Mouse (Mus musculus): ENCODE results near the gene Snx12.
A peak's percentile ranks its signal among the peaks of the same experiment; 100 is the strongest.

Snx12 gene

DNA sequence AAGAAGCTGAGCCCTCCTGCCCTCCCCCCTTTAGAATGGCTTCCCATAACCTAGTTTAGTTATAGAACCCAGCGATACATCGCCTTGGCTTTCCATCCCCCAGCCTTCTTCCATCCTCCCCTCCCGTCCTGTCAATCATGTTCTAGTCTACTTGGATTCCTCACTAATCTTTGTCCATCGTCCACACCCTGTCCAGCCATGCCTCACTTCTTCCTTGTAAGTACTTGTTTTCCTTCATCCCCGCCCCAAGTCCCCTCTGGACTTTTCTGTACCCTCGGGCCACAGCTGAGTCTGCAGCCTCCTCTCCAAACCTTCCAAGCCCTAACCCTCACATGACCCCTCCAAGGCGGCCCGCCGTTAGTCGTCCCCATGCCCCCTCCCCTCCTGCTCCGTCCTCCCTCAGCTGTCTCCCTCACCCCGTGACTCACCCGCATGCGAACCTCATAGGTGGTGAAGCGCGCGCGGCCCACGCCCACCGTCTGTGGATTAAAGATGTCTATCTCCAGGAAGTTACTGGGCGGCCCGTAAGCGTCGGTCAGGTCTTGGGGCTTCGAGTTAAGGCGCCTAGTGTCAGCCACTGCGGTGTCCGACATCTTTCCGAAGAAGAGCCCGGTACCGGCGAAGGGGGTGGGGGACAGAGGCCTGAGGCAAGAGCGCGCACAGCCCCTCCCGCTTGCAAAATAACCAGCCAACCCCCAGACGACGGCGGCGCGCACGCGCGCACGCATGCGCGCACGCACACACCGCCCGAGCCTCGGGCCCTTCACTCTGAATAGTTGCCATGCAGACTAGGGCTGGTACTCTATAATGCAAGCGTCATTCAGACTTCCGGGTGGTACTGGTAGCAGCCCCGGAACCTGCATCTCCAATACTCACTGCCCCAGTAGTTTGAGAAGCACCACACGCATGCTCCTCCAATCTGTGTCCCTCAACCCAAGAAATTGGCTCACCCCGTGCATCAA lies at the start of gene Snx12:
Gene Snx12 (minus strand): TSS at position 730 of the 962 bp plus-strand sequence.
- DNase-seq (ENCODE audit: low spot score in 2 of 2): peak; percentile 65 to 78

DNA sequence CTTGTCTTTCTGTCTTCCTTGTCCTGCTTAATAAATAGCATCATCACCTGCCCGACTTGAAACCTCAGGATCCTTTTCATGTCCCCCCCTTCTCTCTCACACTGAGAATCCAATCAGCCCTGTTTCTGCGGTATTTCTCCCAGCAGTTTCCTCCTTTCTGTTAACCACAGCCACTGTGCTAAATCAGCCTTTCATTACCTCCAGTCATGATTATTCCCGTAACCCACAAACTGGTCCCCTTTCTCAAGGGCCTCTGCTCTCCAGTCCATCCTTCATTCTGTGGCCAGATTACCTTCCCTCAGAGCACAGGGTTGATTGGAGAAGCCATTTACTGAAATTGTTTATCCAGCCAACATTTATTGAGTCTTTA lies 46.4 kb upstream of the Snx12 start, which contains the start of gene Gm20489:
Gene Gm20489 (minus strand): TSS at position 269 of the 370 bp plus-strand sequence.
- DNase-seq (ENCODE audit: low spot score in 2 of 2): no peak

DNA sequence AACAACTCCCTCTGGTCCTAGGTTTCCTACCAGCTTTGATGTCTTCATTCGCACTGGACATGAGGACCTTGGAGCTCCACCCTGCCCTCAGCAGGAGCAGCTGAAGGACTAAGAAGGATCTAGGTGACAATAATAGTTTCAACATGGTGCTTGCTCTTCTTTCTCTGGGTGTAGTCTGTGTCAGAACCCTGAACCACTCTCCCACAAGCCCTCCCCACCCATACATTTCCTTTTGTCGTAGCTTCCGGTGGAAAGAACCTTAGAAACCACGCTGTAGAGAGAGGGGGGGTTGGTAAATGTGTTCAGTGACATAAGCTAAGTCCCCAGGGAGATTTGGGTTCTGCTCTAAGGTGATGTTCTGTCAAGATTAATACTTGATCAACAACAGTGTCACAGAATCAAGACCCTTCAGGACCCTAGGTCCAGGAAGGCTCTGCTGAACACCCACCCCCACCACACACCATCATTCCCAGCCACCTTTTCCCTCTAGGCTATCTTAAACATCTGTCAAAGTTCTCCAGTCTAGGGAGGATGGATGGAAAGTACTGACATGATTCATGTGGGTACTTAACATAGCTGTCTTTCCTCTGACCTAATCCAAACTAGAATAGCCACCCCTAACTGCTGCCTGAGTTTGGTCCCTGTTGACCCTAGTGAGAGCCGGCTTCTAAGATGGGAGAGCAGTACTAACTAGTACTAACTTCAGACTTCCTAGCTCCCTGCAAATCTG lies 45.8 kb upstream of the Snx12 start, which contains the start of gene Il2rg:
Gene Il2rg (minus strand): TSS at position 231 of the 730 bp plus-strand sequence.
- DNase-seq (ENCODE audit: low spot score in 2 of 2): no peak

DNA sequence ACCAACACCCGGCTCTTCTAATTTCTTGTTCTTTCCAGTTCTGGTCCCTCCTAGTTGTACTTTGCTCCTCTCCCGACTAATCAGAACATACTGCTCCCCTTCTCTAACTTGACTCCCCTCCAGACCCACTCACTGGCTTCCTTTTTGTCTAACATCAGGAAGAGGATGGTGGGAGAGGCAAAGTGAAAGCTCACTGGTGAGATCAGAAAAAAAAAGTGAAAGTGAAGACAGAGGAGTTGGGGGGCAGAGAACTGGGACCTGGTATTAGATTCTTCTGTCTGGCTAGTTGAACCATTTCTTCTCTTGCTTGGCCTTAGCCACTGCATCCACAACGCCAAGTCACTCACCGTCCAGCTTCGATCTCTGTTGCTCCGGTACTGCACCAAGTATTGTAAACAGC lies 44.3 kb upstream of the Snx12 start:
- no peak for DNase-seq (ENCODE audit: low spot score in 2 of 2)

DNA sequence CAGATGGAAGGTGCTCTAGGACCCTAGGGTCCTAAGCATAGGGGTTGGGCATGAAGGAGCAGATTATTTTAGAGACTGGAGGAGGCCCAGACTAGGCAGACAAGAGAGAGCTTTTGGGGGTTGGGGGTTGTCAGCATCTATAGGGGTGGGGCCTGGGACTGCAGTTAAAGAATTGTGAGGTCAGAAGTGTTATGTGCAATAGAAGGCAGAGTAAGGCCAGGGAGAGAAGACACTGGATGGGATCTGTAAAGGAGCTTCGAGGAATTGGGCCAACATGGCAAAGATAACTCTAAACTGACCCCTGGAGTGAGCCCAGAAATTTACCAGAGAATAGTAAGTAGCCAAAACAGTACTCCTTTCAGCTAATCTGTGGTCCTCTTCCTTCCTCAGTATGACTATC lies 41.5 kb upstream of the Snx12 start, which contains the start of gene Gm614:
Gene Gm614 (minus strand): TSS at position 101 of the 400 bp plus-strand sequence.
- no peak for DNase-seq (ENCODE audit: low spot score in 2 of 2)

DNA sequence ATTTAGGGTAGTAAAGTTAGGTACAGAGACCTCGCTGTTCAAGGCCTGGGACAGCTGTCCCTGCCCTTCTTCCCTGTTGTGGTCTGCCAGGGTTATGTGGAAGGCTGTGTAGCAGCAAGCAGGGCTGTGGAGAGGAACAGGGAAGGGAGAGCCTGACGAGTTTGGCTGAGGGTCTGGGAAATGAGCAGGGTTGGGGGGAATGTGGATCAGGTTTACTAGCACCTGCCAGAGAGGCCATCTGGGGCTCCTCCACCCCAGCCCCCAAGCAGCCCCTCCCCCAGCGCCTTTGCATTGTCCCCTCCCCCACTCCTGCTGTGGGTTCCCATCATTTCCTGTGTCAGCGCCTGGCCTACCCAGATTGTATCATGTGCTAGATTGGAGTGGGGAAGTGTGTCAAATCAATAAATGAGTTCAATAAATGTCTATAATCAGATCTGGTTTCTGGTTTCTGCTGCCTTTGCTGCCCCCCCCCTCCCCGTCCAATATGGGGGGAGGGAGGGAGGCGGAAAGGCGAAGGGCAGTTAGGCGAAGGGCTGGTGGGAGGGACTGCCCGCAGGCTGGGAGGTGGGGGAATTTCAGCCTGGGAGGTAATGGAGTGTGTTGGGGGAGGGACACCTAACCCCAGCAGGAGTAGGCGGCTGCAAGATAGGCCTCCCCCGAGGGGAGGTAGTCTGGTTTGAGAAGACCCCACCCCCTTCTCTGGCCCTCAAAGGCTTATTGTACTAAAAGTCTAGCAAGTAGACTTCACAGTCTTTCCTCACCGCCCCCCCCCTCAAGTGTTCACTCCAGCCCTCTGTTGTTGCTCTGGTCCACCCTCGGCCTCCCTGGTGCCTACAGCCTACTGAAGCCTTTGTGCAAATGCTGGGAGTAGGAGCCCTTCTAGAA lies 38.3 kb upstream of the Snx12 start:
- no peak for DNase-seq (ENCODE audit: low spot score in 2 of 2)

DNA sequence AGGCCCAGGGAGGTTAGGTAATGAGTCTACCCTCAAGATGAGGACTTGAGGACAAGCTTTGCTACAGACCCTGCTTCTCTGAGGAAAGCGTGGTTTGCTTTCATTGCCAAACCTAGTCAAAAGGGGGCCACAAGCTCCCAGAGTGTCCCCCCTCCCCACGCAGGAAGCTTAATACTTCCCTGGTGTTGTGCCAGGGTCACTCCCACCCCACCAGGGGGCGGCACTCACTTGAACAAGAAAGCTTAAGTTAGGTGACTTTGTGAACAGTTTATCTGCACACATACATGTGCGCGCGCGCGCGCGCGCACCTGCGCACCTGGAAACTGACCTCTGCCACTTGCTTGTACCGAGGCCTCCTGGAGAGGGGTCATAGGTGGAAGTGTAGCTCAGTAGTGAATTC lies 34.2 kb upstream of the Snx12 start:
- no peak for DNase-seq (ENCODE audit: low spot score in 2 of 2)

DNA sequence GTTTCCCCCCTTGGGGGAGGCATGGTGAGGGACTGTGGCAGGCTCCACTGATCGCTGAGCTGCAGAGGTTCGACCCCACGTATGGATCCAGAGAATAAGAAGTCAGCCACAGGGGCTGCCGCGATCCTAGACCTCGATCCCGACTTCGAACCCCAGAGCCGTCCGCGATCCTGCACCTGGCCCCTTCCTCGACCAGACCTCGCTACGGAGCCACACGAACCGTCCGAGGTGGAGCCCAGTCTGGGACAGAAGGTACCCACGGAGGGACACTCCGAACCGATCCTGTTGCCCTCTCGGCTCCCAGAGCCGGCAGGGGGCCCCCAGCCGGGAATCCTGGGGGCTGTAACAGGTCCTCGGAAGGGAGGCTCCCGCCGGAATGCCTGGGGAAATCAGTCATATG lies 32.4 kb upstream of the Snx12 start:
- DNase-seq (ENCODE audit: low spot score in 2 of 2): peak in 1 of 2 experiments; percentile 6

DNA sequence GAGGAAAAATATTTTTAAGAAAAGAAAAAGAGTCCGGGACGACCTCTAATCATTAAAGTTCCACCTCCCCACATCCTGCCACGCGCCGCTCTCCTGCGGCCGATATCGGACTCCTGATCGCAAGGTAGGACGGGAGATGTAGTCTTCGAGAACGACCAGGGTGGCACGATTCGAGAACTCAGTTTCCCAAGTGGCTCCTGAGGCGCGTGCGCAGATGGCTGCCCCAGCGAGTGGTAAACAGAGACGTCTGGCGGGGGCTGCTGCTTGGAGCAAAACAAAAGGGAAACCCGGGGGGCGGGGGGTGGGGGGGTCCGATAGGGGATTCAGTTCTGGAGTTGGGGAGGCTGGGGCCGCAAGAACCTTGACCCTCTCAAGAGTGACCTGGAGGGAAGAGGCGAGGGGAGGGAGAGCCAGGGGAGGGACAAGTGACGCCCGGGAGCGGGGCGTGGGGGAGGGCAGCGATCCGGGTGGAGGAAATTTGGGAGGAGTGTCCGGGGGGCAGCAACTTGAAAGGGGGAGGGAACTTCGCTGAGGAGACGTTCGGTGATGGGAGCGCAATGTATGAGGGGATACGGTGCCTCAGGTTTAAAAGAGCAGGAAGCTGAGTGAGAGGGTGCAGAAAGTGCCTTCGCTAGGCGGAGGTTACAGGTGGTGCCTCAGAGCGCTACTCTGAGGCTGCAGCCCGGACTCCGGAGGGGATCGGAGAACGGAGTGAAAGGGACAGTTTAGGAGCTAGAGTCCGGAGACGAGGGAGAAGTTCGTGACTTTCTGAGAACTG lies 31.8 kb upstream of the Snx12 start, which contains the start of gene Foxo4:
Gene Foxo4 (plus strand): TSS at position 577 of the 778 bp plus-strand sequence.
- peak; percentile 55 to 83 for DNase-seq (ENCODE audit: low spot score in 2 of 2)

DNA sequence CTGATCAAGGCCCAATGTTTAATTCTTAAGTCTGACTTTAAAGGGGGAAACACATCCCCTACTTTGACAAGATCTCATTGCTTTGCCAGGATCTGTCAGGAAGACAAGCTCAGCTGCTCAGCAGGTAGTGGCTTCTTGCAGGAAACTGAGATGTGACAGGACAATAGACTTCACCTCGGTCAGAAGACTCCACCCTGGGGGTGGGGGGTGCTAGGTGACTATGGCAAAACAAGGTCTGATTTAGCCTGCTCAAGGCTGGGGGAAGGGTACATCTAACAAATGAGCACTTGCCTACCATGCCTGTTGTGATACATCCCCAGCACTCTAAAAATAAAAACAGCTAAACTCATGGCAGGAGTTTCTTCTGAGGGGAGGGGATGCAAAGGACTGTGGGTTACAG lies 22.6 kb upstream of the Snx12 start:
- DNase-seq (ENCODE audit: low spot score in 2 of 2): no peak

DNA sequence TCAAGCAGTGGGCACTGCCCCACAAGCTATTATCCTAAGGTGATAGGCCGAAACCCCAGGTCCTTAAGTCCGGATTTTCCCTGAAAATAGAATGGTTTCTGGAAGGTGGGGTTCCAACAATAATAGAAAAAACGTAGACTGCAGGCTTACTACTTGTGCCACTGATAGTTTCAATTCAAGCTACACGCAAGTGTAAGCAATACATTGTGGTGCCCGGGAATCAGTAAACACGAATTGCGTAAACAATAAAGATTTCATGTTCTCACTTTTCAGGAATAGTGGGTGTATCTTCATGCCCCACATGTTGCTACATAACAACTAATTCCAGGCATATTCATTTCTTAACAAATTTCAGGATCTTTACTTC lies 416 bp upstream of the Snx12 start:
- no peak for DNase-seq (ENCODE audit: low spot score in 2 of 2)

DNA sequence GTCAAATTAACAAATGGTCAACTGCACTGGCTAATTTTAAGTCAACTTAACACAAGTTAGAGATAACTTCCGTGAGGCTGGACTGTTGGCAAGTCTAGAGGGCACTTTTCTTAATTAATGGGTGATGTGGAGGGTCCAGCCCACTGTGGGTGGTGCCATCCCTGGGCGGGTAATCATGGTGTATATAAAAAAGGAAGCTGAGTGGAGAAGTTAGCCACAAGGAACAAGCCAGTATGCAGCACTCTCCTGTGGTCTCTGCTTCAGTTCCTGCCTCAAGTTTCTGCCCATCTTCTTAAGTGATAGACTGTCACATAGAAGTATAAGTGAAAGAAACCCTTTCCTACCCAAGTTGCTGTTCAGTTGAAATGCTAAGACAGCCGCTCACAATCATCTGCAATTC lies 33.1 kb downstream of the Snx12 start:
- DNase-seq (ENCODE audit: low spot score in 2 of 2): no peak

DNA sequence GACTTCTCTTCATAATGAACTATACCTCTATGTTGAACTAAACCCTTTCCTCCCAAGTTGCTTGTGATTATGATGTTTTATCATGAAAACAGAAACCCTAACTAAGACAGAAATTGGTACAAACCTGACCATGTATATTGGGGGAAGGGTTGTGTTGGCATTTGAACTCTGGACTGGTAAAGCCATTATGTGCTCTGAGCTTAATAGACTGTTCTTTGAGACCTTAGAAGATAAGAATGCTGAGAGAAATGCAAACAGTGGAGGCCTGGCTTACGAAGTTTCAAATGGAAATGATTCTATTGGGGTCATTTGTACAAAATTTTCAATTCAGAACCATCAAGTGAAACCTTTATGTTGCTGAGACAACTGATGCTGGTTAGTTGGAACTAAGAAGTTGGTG lies 34.7 kb downstream of the Snx12 start:
- no peak for DNase-seq (ENCODE audit: low spot score in 2 of 2)

DNA sequence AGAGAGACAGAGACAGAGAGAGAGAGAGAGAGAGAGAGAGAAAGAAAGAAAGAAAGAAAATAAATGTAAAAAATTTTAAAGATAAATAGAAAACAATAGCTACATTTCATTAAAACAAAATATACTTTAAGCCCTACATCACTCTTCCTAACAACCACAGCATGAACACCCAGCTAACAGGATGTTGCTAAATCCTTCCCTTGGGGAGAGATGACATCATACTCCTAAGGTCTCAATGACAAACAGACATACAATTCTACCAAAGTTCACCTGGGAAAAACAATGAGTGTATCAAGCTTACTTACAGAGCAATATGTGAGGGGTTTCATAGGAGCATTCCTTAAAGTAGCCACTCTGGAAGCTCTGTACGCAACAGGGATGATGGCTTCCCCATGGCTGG lies 49.0 kb downstream of the Snx12 start:
- DNase-seq (ENCODE audit: low spot score in 2 of 2): no peak

DNA sequence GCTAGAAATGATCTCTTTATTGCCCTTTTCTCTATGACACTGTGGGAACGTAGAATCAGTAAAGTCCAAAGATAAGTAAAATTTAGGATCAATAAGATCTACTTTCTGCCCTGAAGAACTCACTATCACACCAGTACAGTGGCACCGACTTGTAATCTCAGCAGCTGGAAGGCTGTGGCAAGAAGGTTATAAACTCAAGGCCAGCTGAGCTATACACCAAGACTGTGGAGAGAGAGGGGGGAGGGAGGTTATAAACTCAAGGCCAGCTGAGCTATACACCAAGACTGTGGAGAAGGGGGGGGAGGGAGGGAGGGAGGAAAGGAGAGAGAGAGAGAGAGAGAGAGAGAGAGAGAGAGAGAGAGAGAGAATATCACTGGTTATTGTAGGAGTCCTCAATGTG lies 53.9 kb downstream of the Snx12 start:
- DNase-seq (ENCODE audit: low spot score in 2 of 2): no peak

DNA sequence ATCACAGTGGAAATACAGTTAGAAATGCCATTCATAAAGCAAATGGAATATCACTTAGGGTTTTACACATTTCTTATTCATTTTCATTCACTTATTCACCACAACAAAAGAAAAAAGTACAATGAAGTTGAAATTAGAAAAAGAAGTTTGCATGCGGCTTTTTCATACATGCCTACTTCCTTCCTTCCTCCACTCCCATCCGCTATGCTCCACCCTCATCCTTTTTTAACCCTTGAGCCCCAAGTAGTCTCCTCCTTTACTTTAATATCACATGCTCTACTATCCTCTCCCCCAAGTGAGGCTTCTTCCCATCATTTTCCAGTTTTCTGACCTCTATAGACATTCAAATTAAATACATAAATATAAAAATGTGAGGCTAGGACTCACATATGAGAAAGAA lies 58.6 kb downstream of the Snx12 start:
- no peak for DNase-seq (ENCODE audit: low spot score in 2 of 2)

DNA sequence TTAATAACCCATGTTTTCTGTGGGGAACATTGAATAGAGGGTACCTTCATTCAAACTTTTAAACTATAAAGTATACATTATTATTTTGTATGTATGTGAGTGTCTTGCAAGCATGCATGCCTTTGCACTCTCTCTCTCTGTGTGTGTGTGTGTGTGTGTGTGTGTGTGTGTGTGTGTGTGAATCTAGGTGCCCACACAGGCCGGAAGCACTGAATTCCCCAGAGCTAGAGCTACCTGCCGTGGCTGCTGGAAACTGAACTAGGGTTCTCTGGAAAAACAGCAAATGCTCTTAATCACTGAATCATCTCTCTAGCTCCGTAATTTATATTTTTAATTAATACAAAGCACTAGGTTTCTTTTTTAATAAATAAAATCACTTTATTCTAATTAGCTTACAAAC lies 59.1 kb downstream of the Snx12 start:
- no peak for DNase-seq (ENCODE audit: low spot score in 2 of 2)

DNA sequence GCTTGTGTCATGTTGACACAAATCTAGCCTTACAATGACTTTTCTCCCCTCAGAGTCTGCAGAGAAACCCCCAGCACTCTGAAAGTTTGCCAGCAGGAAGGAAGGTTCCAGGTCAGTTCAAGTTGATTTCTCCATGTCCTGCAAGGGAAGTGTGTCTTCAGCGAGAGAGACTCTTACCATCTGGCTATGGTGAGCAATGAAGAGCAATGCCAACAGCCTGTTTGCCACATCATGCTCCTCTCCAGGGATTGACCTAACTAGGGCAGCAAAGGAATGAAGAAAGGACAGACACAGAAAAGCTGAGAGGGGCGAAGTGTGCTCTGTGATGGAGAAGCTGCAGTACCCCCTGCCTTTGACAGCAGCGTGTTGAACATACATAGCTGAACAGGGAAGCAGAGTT lies 59.8 kb downstream of the Snx12 start:
- DNase-seq (ENCODE audit: low spot score in 2 of 2): no peak

DNA sequence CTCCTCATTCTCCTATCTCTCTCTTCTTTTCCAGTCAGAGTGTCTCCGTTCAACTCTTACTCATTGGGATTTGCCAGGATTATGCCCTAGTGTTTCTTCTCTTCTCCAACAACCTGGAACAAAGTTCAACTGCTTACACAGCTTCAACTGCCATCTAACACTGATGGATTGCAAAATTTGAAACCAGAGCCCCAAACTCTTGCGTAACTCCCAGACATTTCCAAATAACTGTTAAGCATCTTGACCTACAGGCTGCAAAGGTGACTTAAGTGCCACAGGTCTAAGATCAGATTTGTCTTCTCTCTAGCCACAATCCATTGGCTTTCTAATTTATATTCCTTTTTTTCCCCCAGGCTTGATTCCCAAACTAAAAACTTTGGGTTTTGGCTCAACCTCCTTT lies 64.9 kb downstream of the Snx12 start:
- no peak for DNase-seq (ENCODE audit: low spot score in 2 of 2)

DNA sequence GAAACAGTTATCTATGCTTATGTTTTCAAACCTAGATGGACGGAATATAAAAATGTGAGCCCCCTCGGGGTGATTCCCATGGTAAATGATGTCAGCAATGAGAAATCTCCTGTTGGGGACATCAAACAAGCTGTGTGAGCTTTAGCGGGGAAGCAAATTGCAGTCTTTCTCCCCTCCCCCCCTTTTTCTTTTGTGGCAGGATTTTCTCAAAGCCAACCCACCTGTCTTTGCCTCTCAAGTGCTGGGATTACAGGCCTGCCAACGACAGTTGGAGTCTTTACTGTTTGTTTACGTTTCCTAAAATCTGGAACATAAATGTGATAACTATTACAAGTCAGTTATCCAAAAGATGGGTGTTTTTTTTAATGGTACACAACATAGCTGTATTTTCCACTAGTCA lies 66.0 kb downstream of the Snx12 start:
- DNase-seq (ENCODE audit: low spot score in 2 of 2): no peak

DNA sequence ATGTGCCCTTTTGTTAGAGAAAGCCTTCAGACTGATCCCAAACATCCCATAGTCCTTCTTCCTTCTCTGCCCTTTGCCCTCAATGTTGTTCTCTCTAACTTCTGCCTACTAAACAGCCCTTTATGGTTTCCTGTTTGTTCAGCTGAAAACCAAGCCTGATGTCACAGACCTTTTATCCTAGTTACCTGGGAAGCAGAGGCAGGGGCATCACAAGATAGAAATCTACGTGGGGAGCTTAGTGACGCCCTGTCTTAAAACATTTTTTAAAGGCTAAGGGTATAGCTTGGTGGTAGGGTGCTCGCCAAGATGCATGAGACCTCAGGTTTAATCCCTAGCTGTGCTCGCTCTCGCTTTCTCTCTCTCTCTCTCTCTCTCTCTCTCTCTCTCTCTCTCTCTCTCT lies 74.9 kb downstream of the Snx12 start:
- DNase-seq (ENCODE audit: low spot score in 2 of 2): no peak
